Mouse (Mus musculus) CH12F3 (cell line): ENCODE data around the gene Cpb2.

ENCODE experiments used
- in situ Hi-C: fragments of 300-500 bp; cut with MboI; formaldehyde crosslinking; loops from 2 replicates; pipeline ENCODE4 v1.14.3; 2020; ENCODE audit warnings: low sequenced_read_pairs

Gene Cpb2

GRCm38 (mm10) chr14:75242087-75242486 is at the start of gene Cpb2:
Gene Cpb2, plus strand, starts transcription at chr14:75242287.
- in situ Hi-C loops = no loop called here

GRCm38 (mm10) chr14:75192427-75192826 is 49.7 kb upstream of the Cpb2 start:
- in situ Hi-C loops = no loop called here

GRCm38 (mm10) chr14:75192858-75193257 is 49.2 kb upstream of the Cpb2 start:
- in situ Hi-C loops = no loop called here

GRCm38 (mm10) chr14:75195530-75195929 is 46.6 kb upstream of the Cpb2 start:
- in situ Hi-C loops = no loop called here

- in situ Hi-C loops = no loop called here
Observed at GRCm38 (mm10) chr14:75197027-75197426, 45.1 kb upstream of the Cpb2 start.

- in situ Hi-C loops = no loop called here
Observed at GRCm38 (mm10) chr14:75197660-75198059, 44.4 kb upstream of the Cpb2 start.

GRCm38 (mm10) chr14:75205363-75206051 is 36.6 kb upstream of the Cpb2 start:
- in situ Hi-C loops = loop anchor here (10.0 kb wide), 1 partner anchor 151 kb away; no protein-coding TSS in a partner anchor

GRCm38 (mm10) chr14:75206307-75206706 is 35.8 kb upstream of the Cpb2 start:
- in situ Hi-C loops = loop anchor here (10.0 kb wide), 1 partner anchor 152 kb away; no protein-coding TSS in a partner anchor

- in situ Hi-C loops = loop anchor here (10.0 kb wide), 1 partner anchor 154 kb away; no protein-coding TSS in a partner anchor
Observed at GRCm38 (mm10) chr14:75208572-75209151, 33.4 kb upstream of the Cpb2 start.

- in situ Hi-C loops = loop anchor here (10.0 kb wide), 1 partner anchor 501 kb away; no protein-coding TSS in a partner anchor
Observed at GRCm38 (mm10) chr14:75213752-75214151, 28.3 kb upstream of the Cpb2 start.

- in situ Hi-C loops = loop anchor here (10.0 kb wide), 1 partner anchor 496 kb away; no protein-coding TSS in a partner anchor
Observed at GRCm38 (mm10) chr14:75218843-75219242, 23.2 kb upstream of the Cpb2 start.

- in situ Hi-C loops = loop anchor here (10.0 kb wide), 1 partner anchor 495 kb away; no protein-coding TSS in a partner anchor
Observed at GRCm38 (mm10) chr14:75219250-75219913, 22.7 kb upstream of the Cpb2 start.

GRCm38 (mm10) chr14:75222386-75222785 is 19.7 kb upstream of the Cpb2 start:
- in situ Hi-C loops = no loop called here

- in situ Hi-C loops = no loop called here
Observed at GRCm38 (mm10) chr14:75227453-75228084, 14.5 kb upstream of the Cpb2 start.

- in situ Hi-C loops = no loop called here
Observed at GRCm38 (mm10) chr14:75229834-75230233, 12.3 kb upstream of the Cpb2 start.

- in situ Hi-C loops = no loop called here
Observed at GRCm38 (mm10) chr14:75233070-75233469, 9.0 kb upstream of the Cpb2 start.

- in situ Hi-C loops = no loop called here
Observed at GRCm38 (mm10) chr14:75235552-75235951, 6.5 kb upstream of the Cpb2 start.

GRCm38 (mm10) chr14:75235955-75236635 is 6.0 kb upstream of the Cpb2 start:
- in situ Hi-C loops = no loop called here

- in situ Hi-C loops = no loop called here
Observed at GRCm38 (mm10) chr14:75236636-75237003, 5.5 kb upstream of the Cpb2 start.

- in situ Hi-C loops = no loop called here
Observed at GRCm38 (mm10) chr14:75237096-75237495, 5.0 kb upstream of the Cpb2 start.
